Mouse (Mus musculus) heart, postnatal 0 days (tissue): ENCODE results near the gene Mpeg1.

ENCODE experiments used
- CTCF ChIP-seq: IDR thresholded peaks from 2 replicates; pipeline ENCODE4 v1.5.1; 2016; ENCODE audit warnings: antibody characterized with exemption, control low read depth, low read depth
- EP300 ChIP-seq: IDR thresholded peaks from 2 replicates; pipeline ENCODE4 v1.6.1; 2016; ENCODE audit warnings: antibody characterized with exemption, low read depth

DNA sequence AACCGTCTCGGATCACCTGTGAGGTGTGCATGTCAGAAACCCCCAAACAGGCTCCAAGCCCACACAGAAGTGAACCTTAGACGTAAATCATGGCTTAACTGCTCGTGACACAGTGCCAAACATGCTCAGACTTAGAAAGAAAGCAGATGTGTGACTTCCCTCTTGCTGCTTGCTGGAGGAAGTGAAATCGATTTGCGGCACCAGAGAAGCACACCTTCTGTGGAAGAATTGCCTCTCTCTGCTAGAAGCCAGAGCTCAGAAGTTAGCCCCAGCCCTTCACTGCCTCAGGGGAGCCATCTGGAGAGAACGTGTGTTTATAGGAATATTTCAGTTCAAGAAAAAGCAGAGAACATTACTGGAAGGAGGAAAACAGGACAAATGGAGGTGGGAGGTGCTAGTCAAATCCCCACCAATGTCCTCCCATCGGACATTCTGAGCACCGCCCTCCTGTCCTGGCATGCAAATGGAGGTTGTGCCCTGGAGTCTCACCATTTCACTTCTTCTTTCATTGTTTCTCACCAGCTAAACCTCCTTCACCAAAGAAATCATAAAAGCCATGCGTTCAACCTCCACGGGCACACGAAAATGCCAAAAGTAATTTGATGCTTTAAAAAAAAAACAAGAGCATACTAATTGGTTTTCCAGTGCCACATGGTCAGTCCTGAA is 3.0 kb upstream of the Mpeg1 start:
- TF ChIP-seq CTCF: no peak
- no peak for TF ChIP-seq EP300
